Mouse (Mus musculus): ENCODE results near the gene Ddb1.

- TF ChIP-seq CTCF (IDR thresholded peaks at IDR 0.05; ENCODE audit: extremely low read depth, insufficient read depth, insufficient read length, insufficient replicate concordance) (no peak), POLR2A (IDR thresholded peaks at IDR 0.05; ENCODE audit: low read depth, low read length) (no peak)
Measured at GRCm38 (mm10) chr19:10657742-10658141, 52.6 kb downstream of the Ddb1 start.
